Comparison of ENCODE assay signal across 8 mouse cellular contexts in the genomic region with DNA sequence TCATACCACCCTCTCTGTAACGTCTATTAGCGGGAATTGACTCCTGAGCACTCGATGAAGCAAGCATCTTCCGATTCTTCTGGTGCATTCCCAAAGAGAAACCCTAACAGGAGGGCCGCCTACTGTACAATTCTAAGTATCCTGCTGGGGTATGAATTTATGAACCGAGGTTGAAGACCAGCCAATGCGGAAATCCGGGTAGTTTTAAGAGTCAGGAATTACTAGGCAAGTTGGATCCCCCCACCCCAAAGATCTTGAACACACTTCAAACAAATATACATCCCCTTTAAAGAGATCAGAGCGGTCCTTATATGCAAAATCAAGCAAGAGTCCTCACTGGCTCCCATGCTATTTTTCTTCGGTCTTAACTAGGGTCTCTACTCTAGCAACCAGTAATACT. TPM values are rescaled to one million over a fixed set of nuclear protein-coding genes. Genes with fewer than 3 reads are reported as not detected.
A peak's percentile ranks its signal among the peaks of the same experiment; 100 is the strongest.
DNase-seq lines count a peak whose midpoint lies in the region; ATAC-seq and TF ChIP-seq lines count a peak whose summit lies in the region.

No protein-coding gene starts in this region.

- no peaks in the 10 kb centered on the region for H3K27me3 ChIP-seq in midbrain, embryonic 13.5 days

- H3K4me1 ChIP-seq in embryonic fibroblast, embryonic 13.5 days (ENCODE audit: control insufficient read depth, insufficient read depth, low read length), result peaks cover 2% of the 10 kb centered on the region; the same call in 1 of the 2 replicates
- peaks cover 31% of the 10 kb centered on the region for H3K4me1 ChIP-seq in midbrain, embryonic 13.5 days (replicated peaks)

- H3K9ac ChIP-seq in midbrain, embryonic 13.5 days (replicated peaks), result peak overlapping the region; percentile 99

- H3K9me3 ChIP-seq in midbrain, embryonic 13.5 days, result no peaks in the 10 kb centered on the region

- H3K4me3 ChIP-seq in embryonic fibroblast, embryonic 13.5 days (ENCODE audit: insufficient read depth, low read length), result peak overlapping the region; percentile 90
- H3K4me3 ChIP-seq in midbrain, embryonic 13.5 days (replicated peaks), result peak overlapping the region; percentile 98

- H3K4me2 ChIP-seq in midbrain, embryonic 13.5 days (replicated peaks), result peak overlapping the region; percentile 82

- no peaks in the 10 kb centered on the region for H3K36me3 ChIP-seq in midbrain, embryonic 13.5 days

- WGBS in midbrain, embryonic 13.5 days, result 0% methylated on average over 10 of the region's 10 CpGs

- H3K27ac ChIP-seq in embryonic fibroblast, embryonic 13.5 days (ENCODE audit: insufficient read depth, low read length), result peak overlapping the region; percentile 92
- H3K27ac ChIP-seq in midbrain, embryonic 13.5 days, result peak overlapping the region; percentile 99

- DNase-seq in ovary, postnatal 10 days (ENCODE audit: low spot score), result peak; percentile 15
- DNase-seq in ovary, adult 18-20 months (ENCODE audit: low spot score), result no peak
- peak; percentile 69 for DNase-seq in adipocyte (ENCODE audit: low spot score)
- DNase-seq in heart, postnatal 4 days, result peak; percentile 52
- DNase-seq in layer of hippocampus, postnatal 14 days (ENCODE audit: low spot score in 2 of 2), result peak; percentile 21 to 42
- DNase-seq in frontal cortex, postnatal 14 days (ENCODE audit: low spot score in 2 of 2), result no peak

- TF ChIP-seq POLR2A in embryonic fibroblast, embryonic 13.5 days (IDR thresholded peaks at IDR 0.05; ENCODE audit: low read depth, low read length), result no peak

- no peak for TF ChIP-seq CTCF in embryonic fibroblast, embryonic 13.5 days (IDR thresholded peaks at IDR 0.05; ENCODE audit: borderline replicate concordance, insufficient read depth, low read length)

- ATAC-seq in midbrain, embryonic 13.5 days, result no peak

RNA-seq across cellular contexts. Expression of a gene that starts 0.9 kb away (rescaled TPM):
- 183 and 206 TPM in 2 replicates for polyA plus RNA-seq in embryonic fibroblast, embryonic 13.5 days (2011; ENCODE audit: insufficient read length, low read depth, missing spikeins)
- total RNA-seq in heart, postnatal 4 days (2021), result 100 to 1,000 TPM; 137 to 144 TPM
- total RNA-seq in layer of hippocampus, postnatal 14 days (2021), result 100 to 1,000 TPM; 183 to 205 TPM
- 171 and 187 TPM in 2 replicates for polyA plus RNA-seq in midbrain, embryonic 13.5 days (2015; fragmentation: Nextera tagmentation; extraction: Ambion mirVana)

Comparison
In these comparisons a context has a peak if more than half of its experiments do, and no peak if none do; other contexts are left out.
1. DNase-seq: peak in ovary, postnatal 10 days (single experiment), adipocyte (single experiment), heart, postnatal 4 days (single experiment) and layer of hippocampus, postnatal 14 days (2 of 2); none in ovary, adult 18-20 months (single experiment) and frontal cortex, postnatal 14 days (0 of 2).